Mouse (Mus musculus) hindbrain, postnatal 0 days (tissue): ENCODE measurements at regions not wholly inside any gene's neighbourhood (a gene's known extent, or its start where the extent isn't known, plus 50 kb on each side); places are given as distances from the start of the nearest gene placed in this dataset.

ENCODE experiments used
- ATAC-seq: fragments of 200-750 bp; cut with Nextera tagmentation; 2 replicates; pipeline ENCODE4 v1.8.0; 2017; ENCODE audit warnings: mild to moderate bottlenecking, moderate TSS enrichment, moderate library complexity
- DNase-seq: peaks from one replicate; pipeline ENCODE4 v3.0.0-alpha.2; 2015; ENCODE audit warnings: low spot score
- H3K27ac ChIP-seq: fragments of 300-500 bp; sonication (generic); 2 replicates; pipeline ENCODE4 v1.5.1; 2014; ENCODE audit warnings: mild to moderate bottlenecking
- H3K27me3 ChIP-seq: fragments of 300-500 bp; sonication (generic); 2 replicates; pipeline ENCODE4 v1.6.1; 2014; ENCODE audit warnings: low read length, mixed read lengths; ENCODE audit not compliant: insufficient read depth
- H3K36me3 ChIP-seq: fragments of 300-500 bp; sonication (generic); 2 replicates; pipeline ENCODE4 v1.6.1; 2014; ENCODE audit warnings: low read length, mixed read lengths; ENCODE audit not compliant: insufficient read depth
- H3K4me1 ChIP-seq: fragments of 300-500 bp; sonication (generic); 2 replicates; pipeline ENCODE4 v1.6.1; 2014; ENCODE audit warnings: antibody characterized with exemption, low read length, mixed read lengths; ENCODE audit not compliant: insufficient read depth
- H3K4me2 ChIP-seq: fragments of 300-500 bp; sonication (generic); 2 replicates; pipeline ENCODE4 v1.6.1; 2014; ENCODE audit warnings: low read depth, mild to moderate bottlenecking, low read length, moderate library complexity, mixed read lengths
- H3K4me3 ChIP-seq: fragments of 300-500 bp; sonication (generic); 2 replicates; pipeline ENCODE4 v1.5.1; 2014; ENCODE audit warnings: low read length
- H3K9ac ChIP-seq: fragments of 300-500 bp; sonication (generic); replicated peaks from 2 replicates; pipeline ENCODE4 v1.6.1; 2014; ENCODE audit warnings: mild to moderate bottlenecking, low read length, moderate library complexity, mixed read lengths
- H3K9me3 ChIP-seq: fragments of 300-500 bp; sonication (generic); 2 replicates; pipeline ENCODE4 v1.6.1; 2016; ENCODE audit warnings: low read length, mixed read lengths
- CTCF ChIP-seq: IDR thresholded peaks from 2 replicates; pipeline ENCODE4 v1.5.1; 2016; ENCODE audit warnings: antibody characterized with exemption, control low read depth, low read depth
- WGBS: fragments of 180-500 bp; shearing (Covaris S2); extraction: QIAGEN DNeasy Blood & Tissue Kit; methylation state at CpG from one replicate; pipeline ENCODE4 v1.1.7; 2014; 5-methylcytosine and 5-hydroxymethylcytosine counted together

GRCm38 (mm10) chr3:61478861-61479584, 113.3 kb upstream of the B430305J03Rik start:
- no peaks in the 10 kb centered on the region for H3K4me1 ChIP-seq
- no peak for ATAC-seq
- H3K9ac ChIP-seq = no peak overlapping the region
- no peak overlapping the region for H3K4me2 ChIP-seq
- no peak overlapping the region for H3K4me3 ChIP-seq
- TF ChIP-seq CTCF = no peak
- no peak overlapping the region for H3K27ac ChIP-seq
- no peaks in the 10 kb centered on the region for H3K27me3 ChIP-seq
- WGBS = 56% methylated on average over 3 of the region's 3 CpGs
- DNase-seq = no peak
- H3K9me3 ChIP-seq = no peaks in the 10 kb centered on the region
- no peaks in the 10 kb centered on the region for H3K36me3 ChIP-seq

GRCm38 (mm10) chr3:61475018-61475417, 109.3 kb upstream of the B430305J03Rik start:
- 57% methylated on average over 2 of the region's 2 CpGs for WGBS
- H3K4me1 ChIP-seq = no peaks in the 10 kb centered on the region
- ATAC-seq = no peak
- H3K9me3 ChIP-seq = no peaks in the 10 kb centered on the region
- no peak for DNase-seq
- no peak for TF ChIP-seq CTCF
- no peaks in the 10 kb centered on the region for H3K36me3 ChIP-seq
- no peaks in the 10 kb centered on the region for H3K27me3 ChIP-seq
- no peak overlapping the region for H3K9ac ChIP-seq
- no peak overlapping the region for H3K4me2 ChIP-seq
- no peak overlapping the region for H3K27ac ChIP-seq
- H3K4me3 ChIP-seq = no peak overlapping the region

GRCm38 (mm10) chr3:61467158-61467557, 101.4 kb upstream of the B430305J03Rik start:
- WGBS = 38% methylated on average over 3 of the region's 3 CpGs
- no peaks in the 10 kb centered on the region for H3K9me3 ChIP-seq
- no peak overlapping the region for H3K27ac ChIP-seq
- H3K36me3 ChIP-seq = no peaks in the 10 kb centered on the region
- no peak overlapping the region for H3K9ac ChIP-seq
- TF ChIP-seq CTCF = peak; percentile 78
- peak; percentile 73; the same call in 1 of the 2 replicates for ATAC-seq
- no peak overlapping the region for H3K4me2 ChIP-seq
- H3K4me1 ChIP-seq = no peaks in the 10 kb centered on the region
- H3K4me3 ChIP-seq = no peak overlapping the region
- DNase-seq = peak; percentile 68
- H3K27me3 ChIP-seq = no peaks in the 10 kb centered on the region

GRCm38 (mm10) chr3:61466641-61467040, 100.9 kb upstream of the B430305J03Rik start:
- no peak for DNase-seq
- H3K4me2 ChIP-seq = no peak overlapping the region
- 85% methylated on average over 2 of the region's 2 CpGs for WGBS

GRCm38 (mm10) chr3:61460076-61460475, 94.3 kb upstream of the B430305J03Rik start:
- TF ChIP-seq CTCF = no peak
- Histone ChIP-seq H3K36me3 (no peaks in the 10 kb centered on the region), H3K4me3 (no peak overlapping the region), H3K9ac (no peak overlapping the region), H3K4me1 (no peaks in the 10 kb centered on the region), H3K4me2 (no peak overlapping the region), H3K27me3 (no peaks in the 10 kb centered on the region), H3K9me3 (no peaks in the 10 kb centered on the region), H3K27ac (no peak overlapping the region)
- DNase-seq (no peak), ATAC-seq (no peak)

More at GRCm38 (mm10) chr3:61466641-61467040, 100.9 kb upstream of the B430305J03Rik start:
- Histone ChIP-seq H3K9me3 (no peaks in the 10 kb centered on the region), H3K4me3 (no peak overlapping the region), H3K4me1 (no peaks in the 10 kb centered on the region), H3K9ac (no peak overlapping the region), H3K27ac (no peak overlapping the region), H3K36me3 (no peaks in the 10 kb centered on the region), H3K27me3 (no peaks in the 10 kb centered on the region)
- ATAC-seq = no peak
- TF ChIP-seq CTCF = no peak

GRCm38 (mm10) chr3:61456598-61456997, 90.8 kb upstream of the B430305J03Rik start:
- H3K4me1 ChIP-seq = no peaks in the 10 kb centered on the region
- H3K9ac ChIP-seq = no peak overlapping the region
- no peak overlapping the region for H3K27ac ChIP-seq
- no peak overlapping the region for H3K4me3 ChIP-seq
- H3K36me3 ChIP-seq = no peaks in the 10 kb centered on the region
- TF ChIP-seq CTCF = no peak
- 86% methylated on average over 2 of the region's 2 CpGs for WGBS
- no peak for ATAC-seq
- no peaks in the 10 kb centered on the region for H3K27me3 ChIP-seq
- no peak overlapping the region for H3K4me2 ChIP-seq
- H3K9me3 ChIP-seq = no peaks in the 10 kb centered on the region
- DNase-seq = no peak

- Histone ChIP-seq H3K4me1 (no peaks in the 10 kb centered on the region), H3K9me3 (no peaks in the 10 kb centered on the region), H3K9ac (no peak overlapping the region), H3K4me3 (no peak overlapping the region), H3K36me3 (no peaks in the 10 kb centered on the region), H3K27me3 (no peaks in the 10 kb centered on the region), H3K4me2 (no peak overlapping the region), H3K27ac (no peak overlapping the region)
- ATAC-seq = no peak
- no peak for DNase-seq
- WGBS = 87% methylated on average over 2 of the region's 2 CpGs
- TF ChIP-seq CTCF = no peak
Measured at GRCm38 (mm10) chr3:61442000-61442739, 76.4 kb upstream of the B430305J03Rik start.
